Mouse (Mus musculus) urinary bladder, postnatal 36 days (tissue): ENCODE measurements around the gene Ablim1.

Experiments
- DNase-seq, 2 experiments: peaks; one replicate each; pipeline ENCODE4 v3.0.0; 2022; ENCODE audit warnings: low spot score in 2 of 2, mixed read lengths in 1 of 2

The Ablim1 gene

DNA sequence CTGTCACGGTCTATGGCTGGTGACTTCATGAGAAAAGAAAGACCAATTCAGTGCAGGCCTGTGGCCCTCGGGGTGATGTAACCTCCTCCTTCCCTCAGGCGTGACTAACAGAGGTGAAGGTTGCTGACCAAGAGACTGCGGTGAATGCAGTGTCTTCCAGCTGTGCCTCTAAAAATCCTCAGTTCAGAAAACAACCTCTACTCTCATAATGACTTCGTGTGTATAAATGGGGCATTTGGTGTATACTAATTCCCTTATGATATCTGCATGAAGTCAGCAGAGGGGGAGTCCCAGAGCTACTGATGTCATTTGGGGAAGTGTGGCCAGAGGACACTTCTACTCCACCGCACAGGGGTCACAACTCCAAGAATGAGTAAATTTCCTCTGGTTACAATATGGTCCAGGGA, 301.4 kb downstream of the Ablim1 start:
- no peak for DNase-seq

DNA sequence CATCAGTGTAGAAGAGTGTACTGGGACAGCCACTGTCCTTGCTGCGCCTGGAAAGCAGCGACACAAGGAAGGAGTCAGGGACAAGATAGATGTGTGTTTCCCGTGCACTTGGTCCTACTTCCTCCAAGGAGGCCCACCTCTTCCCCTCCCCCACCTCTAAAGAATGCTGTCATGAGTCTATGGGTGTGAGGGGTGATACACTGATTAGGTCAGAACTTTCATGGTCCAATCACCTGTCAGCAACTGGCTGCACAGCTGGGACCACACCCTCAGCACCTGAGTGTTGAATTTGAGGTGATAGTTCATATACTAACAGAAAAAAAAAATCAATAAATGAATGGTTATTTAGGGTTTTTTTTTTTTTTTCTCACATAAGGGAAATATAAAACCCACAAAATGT, 302.7 kb downstream of the Ablim1 start:
- no peak for DNase-seq

DNA sequence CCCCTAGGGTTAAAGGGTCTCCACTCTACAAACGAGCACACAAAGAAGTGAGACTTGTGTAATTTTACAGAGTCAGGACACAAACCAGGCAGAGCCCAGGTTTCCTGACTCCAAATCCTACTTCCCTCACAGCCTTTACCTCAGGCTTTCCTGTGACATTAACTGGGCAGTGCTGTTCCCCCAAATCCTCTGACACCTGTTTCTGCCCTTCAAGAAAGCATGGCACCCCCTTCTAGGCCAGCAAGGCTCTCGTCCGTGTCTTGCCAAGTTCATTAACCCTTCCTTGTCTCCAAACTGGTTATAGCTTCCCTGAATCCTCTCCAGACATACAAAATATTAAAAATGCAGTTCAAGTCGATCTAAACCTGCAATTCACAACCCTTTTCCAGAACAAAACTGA, 304.7 kb downstream of the Ablim1 start:
- DNase-seq, result no peak

DNA sequence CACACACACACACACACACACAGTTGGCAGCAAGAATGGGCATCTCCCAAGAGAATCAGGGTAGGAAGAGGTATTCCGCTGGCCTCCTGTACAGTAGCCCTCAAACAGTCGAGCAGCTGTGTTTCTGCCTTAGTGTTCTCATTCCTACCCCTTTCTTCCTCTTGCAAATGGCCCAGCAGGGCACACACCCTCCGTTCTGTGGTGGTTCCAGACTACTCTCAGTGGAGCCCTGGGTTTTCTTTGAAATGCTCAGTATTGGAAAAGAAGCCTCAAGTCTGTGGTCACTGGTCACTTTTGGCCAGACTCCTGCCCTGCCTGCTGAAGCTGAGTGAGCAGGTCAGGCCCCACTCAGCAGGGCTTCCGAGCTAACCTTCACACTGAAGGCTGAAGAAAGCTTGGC, 305.1 kb downstream of the Ablim1 start:
- no peak for DNase-seq

DNA sequence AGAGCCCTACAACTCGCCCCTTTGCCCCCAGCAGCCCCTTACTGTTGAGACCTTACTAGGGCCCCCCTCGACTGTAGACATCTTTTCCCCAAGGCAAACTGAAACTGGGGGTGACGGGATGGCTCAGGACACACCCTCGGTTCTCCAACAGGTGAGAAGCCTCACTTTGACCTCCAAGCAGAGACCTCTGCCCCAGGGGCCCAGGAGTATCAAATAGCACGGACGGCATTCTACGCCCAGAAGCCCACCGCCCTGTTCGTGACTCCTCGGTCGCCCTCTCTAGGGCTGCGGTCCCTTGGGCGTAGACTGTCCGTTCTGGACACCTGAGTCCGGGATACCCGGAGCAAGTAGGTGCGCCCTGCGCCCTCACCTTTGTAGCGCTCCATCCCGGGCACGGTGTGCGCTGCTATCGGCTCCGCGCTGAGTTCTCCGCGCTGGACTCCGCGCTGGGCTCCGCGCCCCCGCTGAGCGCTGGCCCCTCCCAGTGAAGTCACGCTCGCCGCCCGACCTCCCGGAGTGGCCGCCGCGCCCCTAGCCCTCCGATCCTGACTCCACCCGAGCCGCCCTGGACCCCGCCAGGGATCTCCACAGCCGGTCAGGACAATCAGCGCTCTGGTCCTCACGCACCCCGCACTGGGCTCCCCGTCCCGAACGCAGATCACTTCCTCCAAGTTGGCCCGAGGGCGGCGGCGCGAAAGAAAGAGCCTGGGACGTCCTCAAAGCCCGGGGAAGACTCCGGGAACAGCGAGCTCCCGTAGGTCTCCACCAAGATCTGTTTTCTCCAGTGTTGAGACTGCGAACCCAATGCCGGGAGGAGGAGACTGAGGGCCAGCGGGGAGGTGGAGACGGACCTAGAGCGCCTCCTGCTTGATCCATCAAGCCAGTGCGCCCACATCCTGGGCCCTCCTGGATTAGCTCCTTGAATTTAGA, 306.7 kb downstream of the Ablim1 start, which contains the start of gene Afap1l2:
Afap1l2 (minus strand) TSS at position 448 of the 930 bp plus-strand sequence.
- DNase-seq, result peak; percentile 64 to 71

DNA sequence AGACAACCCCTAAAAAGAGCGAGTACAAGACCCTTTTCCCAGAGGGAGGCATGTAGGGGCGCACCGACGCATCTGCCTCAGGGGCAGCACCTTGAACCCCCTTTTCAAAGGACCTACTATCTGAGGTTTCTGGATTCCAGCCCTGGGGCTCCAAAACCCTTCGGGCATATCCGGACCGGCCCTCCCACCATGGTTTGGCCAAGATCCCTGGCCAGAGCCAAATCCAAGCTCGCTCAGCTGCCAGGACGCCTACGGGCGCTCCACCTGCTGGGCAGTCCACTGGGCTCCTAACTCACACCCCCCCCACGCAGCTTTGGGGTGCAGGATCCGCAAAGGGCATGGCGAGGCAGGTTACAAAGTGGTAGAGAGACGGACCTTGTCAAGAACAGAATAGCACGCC, 307.4 kb downstream of the Ablim1 start:
- DNase-seq, result peak in 1 of 2 experiments; percentile 62

DNA sequence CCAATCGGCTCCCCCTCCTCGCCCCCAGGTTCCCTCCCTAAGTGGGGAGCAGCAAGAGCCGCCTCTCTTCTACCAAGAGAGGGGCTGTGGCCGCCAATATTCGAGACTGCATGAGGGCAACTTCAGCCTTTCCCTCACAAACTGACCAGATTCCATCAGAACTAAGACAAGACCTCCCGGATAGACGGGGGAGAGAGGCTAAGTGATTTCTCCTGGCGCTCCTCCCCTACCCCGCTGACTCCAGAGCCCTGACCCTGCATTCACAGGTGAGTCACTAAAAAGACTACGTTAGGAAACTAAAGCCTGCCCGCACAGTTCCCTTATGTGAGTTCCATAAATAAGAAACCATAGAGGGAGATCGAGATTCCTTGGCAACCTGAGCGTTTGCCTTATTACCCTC, 307.9 kb downstream of the Ablim1 start:
- no peak for DNase-seq

DNA sequence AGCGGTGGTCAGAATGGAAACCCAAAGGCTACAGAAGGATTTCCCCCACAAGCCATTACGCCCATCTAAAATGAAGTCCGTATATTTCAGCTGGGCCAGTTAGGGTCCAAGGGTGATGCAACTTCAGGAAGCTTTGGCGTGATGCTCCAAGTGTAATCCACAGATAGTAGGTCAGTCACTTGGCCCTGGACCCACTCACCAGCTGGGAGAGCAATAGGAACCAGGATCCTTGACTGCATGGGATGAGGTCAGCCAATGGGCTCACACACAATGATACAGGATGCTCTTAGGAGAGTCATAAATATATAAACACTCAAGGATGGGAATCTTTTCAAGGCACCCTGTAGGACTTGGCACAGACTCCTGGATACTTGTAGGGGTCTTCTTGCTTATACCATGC, 309.7 kb downstream of the Ablim1 start:
- peak in 1 of 2 experiments; percentile 67 for DNase-seq

DNA sequence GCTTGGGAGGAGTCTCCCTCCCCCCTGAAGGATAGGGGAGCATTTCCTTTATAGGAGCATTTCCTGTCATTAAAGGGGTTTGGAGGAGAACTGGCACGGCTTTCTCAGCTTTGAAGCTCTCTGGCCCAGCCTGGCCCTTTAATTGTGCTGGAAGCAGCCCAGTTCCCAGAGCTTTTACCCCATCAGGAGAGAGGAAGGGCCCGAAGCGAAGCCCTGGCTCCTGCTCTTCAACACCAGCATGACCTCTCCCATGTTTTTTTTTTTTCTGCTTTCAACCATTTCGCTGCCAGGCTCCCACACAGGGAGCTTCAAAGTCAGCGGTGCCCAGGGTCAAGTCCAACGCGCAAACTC, 311.3 kb downstream of the Ablim1 start:
- no peak for DNase-seq

DNA sequence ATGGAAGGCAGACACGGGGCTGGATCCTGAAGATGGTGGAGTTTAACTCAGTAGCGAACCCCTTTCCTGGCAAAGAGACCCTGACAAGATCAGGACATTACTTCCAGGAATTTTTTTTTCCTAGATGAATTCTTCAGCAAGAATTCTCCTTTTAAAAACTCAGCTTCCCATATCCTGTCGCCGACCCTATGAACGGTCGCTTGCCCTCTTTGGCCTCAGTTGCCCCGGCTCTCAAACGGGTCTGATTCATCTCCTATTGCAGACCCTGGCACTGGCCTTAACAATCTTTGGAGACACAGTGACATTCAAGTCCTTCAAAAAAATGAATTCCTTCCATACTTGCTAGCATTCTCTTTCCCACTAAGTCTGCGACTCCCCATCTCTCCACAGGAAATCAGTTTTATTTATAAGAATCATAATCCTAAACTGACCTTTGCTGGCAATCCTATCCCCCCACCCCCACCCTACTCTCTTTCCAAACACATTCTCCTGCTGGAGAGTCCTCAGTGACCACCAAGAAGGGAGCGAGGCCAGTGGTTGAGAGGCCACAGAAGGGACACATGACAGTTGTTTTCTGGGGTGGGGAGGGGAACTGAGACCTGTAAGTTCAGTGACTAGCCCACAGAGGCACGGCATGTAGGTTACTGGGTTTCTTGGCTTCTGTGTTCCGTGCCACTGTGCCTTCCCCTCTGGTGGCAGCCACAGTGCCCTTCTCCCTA, 311.8 kb downstream of the Ablim1 start:
- DNase-seq, result no peak

DNA sequence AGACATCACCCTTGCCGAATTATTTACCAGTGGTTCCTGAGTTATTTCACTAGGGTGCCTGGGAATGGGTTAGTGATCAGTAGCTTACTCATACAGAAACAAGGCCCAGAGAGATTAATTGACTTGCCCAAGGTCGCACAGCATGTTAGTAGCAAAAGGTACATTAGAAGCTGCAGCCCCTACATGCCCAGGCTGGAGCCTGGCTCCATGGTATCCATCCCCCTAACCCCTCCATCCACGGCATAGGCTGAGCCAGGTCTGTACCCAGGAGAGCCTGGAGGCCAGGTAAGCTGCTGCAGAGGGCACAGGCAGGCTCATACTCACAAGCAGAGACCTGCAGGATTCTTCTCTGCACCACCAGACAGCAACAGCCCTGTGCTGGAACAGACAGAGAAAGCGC, 312.8 kb downstream of the Ablim1 start:
- DNase-seq, result no peak

DNA sequence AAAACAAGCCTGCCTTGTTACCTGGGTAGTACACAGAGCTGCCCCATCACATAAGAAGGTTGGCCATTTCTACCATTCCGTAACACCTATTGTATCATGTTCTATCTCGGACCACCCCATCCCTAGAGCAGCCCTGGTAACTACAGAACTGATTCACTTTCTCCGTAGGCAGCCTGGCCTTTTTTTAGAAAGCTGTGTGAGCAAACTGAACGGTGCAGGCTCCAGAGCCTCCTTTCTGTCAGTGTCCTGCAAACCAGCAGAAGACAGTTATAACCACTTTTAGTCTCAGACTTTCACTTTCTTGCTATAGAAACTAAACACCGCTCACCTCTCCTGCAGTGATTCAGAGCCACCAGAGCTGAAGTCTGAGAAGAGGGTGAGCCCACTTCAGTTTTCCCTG, 314.1 kb downstream of the Ablim1 start:
- no peak for DNase-seq

DNA sequence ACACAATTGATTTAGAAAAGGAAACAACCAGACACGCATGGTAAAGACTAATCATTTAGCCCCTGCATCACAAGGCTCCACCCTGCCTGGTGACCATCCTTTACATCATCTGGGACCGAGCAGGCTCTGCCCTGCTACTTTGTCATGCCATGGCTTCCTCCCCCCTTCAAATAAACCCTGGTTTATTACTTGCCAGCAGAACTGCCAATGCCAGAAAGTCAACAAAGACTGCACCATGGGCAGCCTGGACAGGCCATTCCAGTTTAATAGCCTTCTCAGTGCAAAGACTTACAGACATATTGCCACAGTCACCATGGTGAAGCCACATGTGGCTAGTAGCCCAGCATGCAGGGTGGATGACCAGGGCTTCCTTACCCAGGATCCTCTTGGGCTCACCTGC, 314.9 kb downstream of the Ablim1 start:
- no peak for DNase-seq

DNA sequence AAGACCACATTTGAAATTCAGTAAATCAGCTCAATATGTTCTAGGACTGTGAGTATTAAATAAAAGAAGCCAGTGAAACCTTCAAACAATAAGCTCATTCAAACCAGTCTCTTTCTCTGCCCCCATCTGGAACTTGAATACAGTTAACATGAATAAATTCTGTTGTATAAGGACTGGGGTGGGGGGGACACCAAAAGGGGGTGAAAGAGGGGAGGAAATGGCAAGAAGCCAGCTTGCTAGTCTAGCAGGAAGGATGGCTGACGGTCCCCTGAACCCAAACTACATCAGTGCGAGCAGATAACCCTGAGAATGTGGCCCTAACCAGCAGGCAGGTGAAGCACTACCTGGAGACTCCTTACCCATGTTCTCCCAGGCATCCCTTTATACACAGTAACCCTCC, 315.8 kb downstream of the Ablim1 start:
- DNase-seq, result no peak

DNA sequence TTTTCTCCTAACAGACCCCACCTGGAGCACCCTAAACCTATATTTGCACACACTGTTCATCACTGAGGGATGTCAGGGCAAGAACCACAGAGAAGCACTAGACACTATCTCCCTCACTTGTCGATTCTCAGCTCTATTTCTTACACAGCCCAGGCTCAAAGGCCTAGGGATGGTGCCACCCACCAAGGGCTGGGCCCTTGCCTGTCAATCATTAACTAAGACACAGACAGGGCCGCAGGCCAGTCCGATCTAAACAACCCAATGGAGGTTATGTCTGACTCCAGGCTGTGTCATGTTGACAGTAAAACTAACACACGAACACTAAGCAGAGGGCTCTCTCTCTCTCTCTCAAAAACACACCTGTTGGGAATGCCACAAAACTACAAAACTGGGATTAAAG, 316.4 kb downstream of the Ablim1 start:
- no peak for DNase-seq

DNA sequence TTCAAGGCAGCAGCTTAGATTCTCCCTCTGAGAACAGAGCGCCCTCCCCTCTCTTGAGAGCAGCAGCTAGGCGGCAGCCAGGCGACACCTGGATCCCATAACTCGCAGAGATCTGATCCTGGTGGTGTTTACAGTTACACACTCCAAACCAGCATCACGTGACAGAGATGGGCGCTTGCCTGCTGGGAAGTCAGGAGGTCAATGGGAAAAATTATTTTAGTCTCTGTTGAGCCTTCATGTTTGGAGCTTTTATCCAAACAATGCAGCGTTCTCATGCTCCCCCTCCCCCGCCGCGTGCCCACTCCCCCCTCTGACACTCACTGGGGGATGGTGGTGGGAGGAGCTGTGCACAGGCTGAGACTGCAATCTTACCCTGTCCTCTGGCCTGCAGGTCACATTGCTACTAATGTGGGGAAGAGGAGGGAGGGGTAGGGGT, 317.5 kb downstream of the Ablim1 start:
- peak in 1 of 2 experiments; percentile 38 for DNase-seq

DNA sequence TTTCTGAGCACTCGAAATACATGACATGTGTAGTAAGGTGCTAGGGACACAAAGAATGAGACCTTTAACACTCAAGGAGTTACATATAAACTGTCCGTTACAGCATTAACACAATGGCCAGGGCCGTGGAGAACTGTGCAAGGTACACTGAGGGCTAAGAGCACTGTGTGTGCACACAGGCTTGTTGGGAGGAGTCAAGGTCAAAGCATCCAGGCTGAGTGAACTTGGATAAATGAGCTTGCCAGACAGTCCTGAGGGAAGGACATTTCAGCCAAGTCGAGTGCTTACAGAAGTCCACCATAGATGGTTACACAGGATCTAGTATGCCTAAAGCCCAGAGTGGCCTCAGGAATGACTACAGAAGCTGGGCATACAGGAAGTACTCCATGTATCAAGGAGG, 319.3 kb downstream of the Ablim1 start:
- no peak for DNase-seq

DNA sequence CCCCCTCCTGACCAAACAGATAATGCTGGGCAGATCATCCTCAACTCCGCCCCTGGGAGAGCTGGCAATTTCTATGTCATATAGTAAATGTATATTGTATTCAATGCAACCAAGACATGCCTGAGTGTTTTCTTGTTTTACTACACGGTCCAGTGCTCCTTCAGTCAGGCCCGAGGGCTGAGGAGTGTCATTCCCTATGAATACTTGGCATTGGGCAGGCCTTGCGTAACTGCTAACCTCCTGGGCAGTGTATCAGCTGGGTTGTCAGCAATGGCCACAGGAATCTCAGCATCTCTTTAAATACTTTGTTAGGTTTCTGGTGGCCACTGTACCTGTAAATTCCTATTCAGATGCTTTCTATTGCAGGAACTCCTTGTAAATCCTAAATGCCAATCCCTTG, 320.1 kb downstream of the Ablim1 start:
- DNase-seq, result peak in 1 of 2 experiments; percentile 62

DNA sequence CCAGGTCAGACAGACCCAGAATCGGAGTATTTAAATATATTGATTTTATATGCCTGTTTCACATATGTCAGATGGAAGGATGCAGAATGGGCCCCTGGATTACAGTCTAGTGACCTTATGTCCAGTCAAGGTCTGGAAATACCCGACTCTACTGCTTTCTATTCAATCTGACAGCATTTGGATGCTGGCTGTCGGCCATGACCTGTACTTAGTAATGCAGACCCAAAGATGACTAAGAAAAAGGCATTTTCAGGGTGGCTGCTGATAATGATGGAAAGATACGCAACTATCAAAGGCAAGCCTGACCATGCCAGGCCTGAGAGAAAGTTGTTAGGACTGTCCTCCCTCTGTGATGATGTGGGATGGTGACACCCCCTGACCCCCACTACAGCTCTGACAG, 321.0 kb downstream of the Ablim1 start:
- peak in 1 of 2 experiments; percentile 59 for DNase-seq

DNA sequence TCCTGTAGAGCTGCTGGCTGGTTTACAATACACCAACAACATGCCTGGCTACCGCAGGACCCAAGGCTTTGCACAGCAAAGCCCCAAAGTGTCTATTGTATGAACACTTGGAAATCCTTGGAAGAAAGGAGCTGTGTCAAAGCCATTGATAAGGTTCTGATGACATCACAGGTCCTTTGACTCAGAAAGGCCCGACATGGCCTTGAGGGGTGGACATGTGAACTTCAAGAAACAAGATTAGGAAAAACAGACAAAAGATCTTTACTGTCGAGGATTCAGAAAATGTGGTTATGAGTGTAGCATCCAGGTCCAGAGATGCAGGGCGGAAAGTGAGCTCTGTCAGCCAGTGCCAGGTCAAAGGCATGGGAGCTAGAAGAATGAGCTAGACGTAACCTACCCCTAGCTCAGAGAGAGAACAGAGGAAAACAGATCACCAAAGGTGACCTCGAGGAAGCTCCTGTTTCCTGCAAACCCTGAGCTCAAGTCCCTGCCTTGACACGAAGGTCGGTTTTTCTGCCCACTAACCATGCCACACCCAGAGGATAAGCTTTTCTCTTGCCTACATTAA, 321.7 kb downstream of the Ablim1 start:
- DNase-seq, result no peak

DNA sequence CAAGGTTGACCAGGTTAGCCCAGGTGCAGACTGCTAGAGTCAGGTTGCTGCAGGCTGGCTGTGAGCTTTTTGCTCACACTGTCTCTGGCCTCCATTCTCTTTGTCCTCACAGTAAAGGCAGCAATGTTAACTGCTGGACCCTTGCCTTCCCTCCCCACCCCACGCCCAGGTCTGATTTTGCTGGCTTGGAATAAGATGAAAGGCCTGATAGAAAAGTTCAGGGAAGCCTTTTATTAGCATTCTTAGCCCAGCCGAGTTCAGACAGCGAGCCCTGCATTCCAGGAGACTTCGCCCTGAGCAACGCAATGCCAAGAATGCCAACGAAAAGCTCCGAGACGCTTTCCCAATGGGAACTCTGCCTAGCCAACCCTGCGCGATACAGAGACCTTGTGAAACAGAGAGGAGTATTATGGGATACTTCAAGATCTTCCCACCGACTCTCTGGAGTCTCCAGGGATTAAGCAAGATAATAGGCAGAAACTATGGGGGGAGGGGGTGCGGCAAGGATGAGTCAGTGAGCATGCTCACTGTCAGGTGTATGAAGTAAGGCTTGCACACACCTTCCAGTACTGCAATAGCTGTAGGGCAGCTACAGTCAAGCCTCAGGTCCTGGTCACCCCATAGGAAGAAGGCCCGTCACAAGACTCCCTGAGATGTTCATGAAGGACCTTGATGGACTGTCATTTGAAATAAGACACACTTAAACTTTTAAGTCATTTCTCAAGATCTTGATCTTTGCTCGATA, 324.2 kb downstream of the Ablim1 start:
- peak in 1 of 2 experiments; percentile 51 for DNase-seq

DNA sequence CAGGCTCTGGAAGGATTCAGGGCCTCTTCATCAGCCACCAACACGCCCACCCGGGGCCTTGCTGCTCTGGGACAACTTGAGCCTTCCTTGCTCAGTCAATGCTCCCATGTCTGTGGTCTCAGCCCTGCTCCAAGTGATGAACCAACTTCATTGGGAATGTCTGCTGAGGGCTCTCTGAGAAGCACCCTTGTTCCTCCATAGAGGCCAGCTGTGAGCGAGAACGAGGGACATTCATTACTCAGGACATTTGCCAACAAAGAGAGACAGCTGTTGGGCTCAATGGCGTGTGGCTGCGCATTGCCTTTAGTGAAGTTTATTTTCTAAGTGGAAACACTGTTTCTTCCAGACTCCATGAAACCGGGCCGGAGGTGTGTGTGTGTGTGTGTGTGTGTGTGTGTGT, 325.5 kb downstream of the Ablim1 start:
- no peak for DNase-seq
